Mouse (Mus musculus) megakaryocyte, embryonic 14.5 days (primary cell): Measurements from ENCODE around the gene Cdc6. TPM values are rescaled to one million over a fixed set of nuclear protein-coding genes. Genes with fewer than 3 reads are reported as not detected.

Experiments used
- H3K27me3 ChIP-seq: replicated peaks from 2 replicates; pipeline ENCODE3; 2012; ENCODE audit warnings: inconsistent platforms
- H3K36me3 ChIP-seq: replicated peaks from 2 replicates; pipeline ENCODE3; 2012; ENCODE audit warnings: low read length, inconsistent platforms, mixed read lengths
- H3K4me1 ChIP-seq: 2 replicates; pipeline ENCODE4 v1.6.1; 2012; ENCODE audit warnings: inconsistent platforms
- H3K4me3 ChIP-seq: replicated peaks from 2 replicates; pipeline ENCODE3; 2012; ENCODE audit warnings: moderate library complexity, mild to moderate bottlenecking, inconsistent platforms
- H3K9me3 ChIP-seq: 2 replicates; pipeline ENCODE4 v1.6.1; 2012; ENCODE audit warnings: inconsistent platforms
- FLI1 ChIP-seq: IDR thresholded peaks from 2 replicates; pipeline ENCODE4 v1.6.1; 2012; ENCODE audit warnings: low read length, inconsistent platforms, mixed read lengths
- GATA1 ChIP-seq: IDR thresholded peaks from 3 replicates; pipeline ENCODE4 v1.6.1; 2012; ENCODE audit warnings: mixed read lengths, low read length, inconsistent platforms, borderline replicate concordance
- polyA plus RNA-seq: library from polyadenylated mRNA; stranded (reverse); fragments of >175 nt; gene quantifications from 2 replicates; pipeline ENCODE4 v1.2.3, GENCODE M21; 2012; ENCODE audit warnings: low replicate concordance; ENCODE audit not compliant: insufficient read depth

Cdc6 gene
- polyA plus RNA-seq, 1 experiment = 0.44 TPM

- Histone ChIP-seq H3K36me3 (no peaks in the 10 kb centered on the region), H3K4me1 (peaks cover 74% of the 10 kb centered on the region), H3K27me3 (peaks cover 80% of the 10 kb centered on the region), H3K9me3 (no peaks in the 10 kb centered on the region), H3K4me3 (no peak overlapping the region)
- TF ChIP-seq GATA1 (no peak), FLI1 (no peak)
These were observed 44.5 kb downstream of the Cdc6 start for GRCm38 (mm10) chr11:98952111-98952510.

- Histone ChIP-seq H3K4me1 (peaks cover 68% of the 10 kb centered on the region), H3K27me3 (peaks cover 78% of the 10 kb centered on the region), H3K4me3 (peak overlapping the region; percentile 18), H3K36me3 (no peaks in the 10 kb centered on the region), H3K9me3 (no peaks in the 10 kb centered on the region)
- TF ChIP-seq GATA1 (no peak), FLI1 (no peak)
These were observed 45.1 kb downstream of the Cdc6 start for GRCm38 (mm10) chr11:98952736-98953135.

GRCm38 (mm10) chr11:98953361-98953760 lies 45.8 kb downstream of the Cdc6 start:
- Histone ChIP-seq H3K27me3 (peaks cover 78% of the 10 kb centered on the region), H3K36me3 (no peaks in the 10 kb centered on the region), H3K4me3 (no peak overlapping the region), H3K4me1 (peaks cover 62% of the 10 kb centered on the region), H3K9me3 (no peaks in the 10 kb centered on the region)
- TF ChIP-seq GATA1 = no peak
- no peak for TF ChIP-seq FLI1

GRCm38 (mm10) chr11:98953835-98954320 lies 46.3 kb downstream of the Cdc6 start:
- no peak for TF ChIP-seq FLI1
- TF ChIP-seq GATA1 = no peak
- peak overlapping the region; percentile 59 for H3K4me3 ChIP-seq
- H3K9me3 ChIP-seq = no peaks in the 10 kb centered on the region
- peaks cover 76% of the 10 kb centered on the region for H3K27me3 ChIP-seq
- H3K4me1 ChIP-seq = peaks cover 57% of the 10 kb centered on the region
- no peaks in the 10 kb centered on the region for H3K36me3 ChIP-seq

- no peaks in the 10 kb centered on the region for H3K9me3 ChIP-seq
- H3K27me3 ChIP-seq = peaks cover 75% of the 10 kb centered on the region
- TF ChIP-seq FLI1 (no peak), GATA1 (no peak)
- no peak overlapping the region for H3K4me3 ChIP-seq
- no peaks in the 10 kb centered on the region for H3K36me3 ChIP-seq
- peaks cover 56% of the 10 kb centered on the region for H3K4me1 ChIP-seq
These were observed 46.8 kb downstream of the Cdc6 start for GRCm38 (mm10) chr11:98954373-98954772.

- Histone ChIP-seq H3K4me1 (peaks cover 56% of the 10 kb centered on the region), H3K4me3 (peak overlapping the region; percentile 64), H3K36me3 (no peaks in the 10 kb centered on the region), H3K27me3 (peaks cover 75% of the 10 kb centered on the region), H3K9me3 (no peaks in the 10 kb centered on the region)
- TF ChIP-seq GATA1 = no peak
- TF ChIP-seq FLI1 = no peak
These were observed 47.5 kb downstream of the Cdc6 start for GRCm38 (mm10) chr11:98954801-98955706.

- H3K4me1 ChIP-seq = peaks cover 56% of the 10 kb centered on the region
- TF ChIP-seq FLI1 = no peak
- no peaks in the 10 kb centered on the region for H3K9me3 ChIP-seq
- H3K4me3 ChIP-seq = no peak overlapping the region
- H3K27me3 ChIP-seq = peaks cover 75% of the 10 kb centered on the region
- H3K36me3 ChIP-seq = no peaks in the 10 kb centered on the region
These were observed 48.2 kb downstream of the Cdc6 start for GRCm38 (mm10) chr11:98955707-98956235.

GRCm38 (mm10) chr11:98956340-98956739 lies 48.7 kb downstream of the Cdc6 start:
- Histone ChIP-seq H3K36me3 (no peaks in the 10 kb centered on the region), H3K4me3 (no peak overlapping the region), H3K27me3 (peaks cover 75% of the 10 kb centered on the region), H3K9me3 (no peaks in the 10 kb centered on the region), H3K4me1 (peaks cover 58% of the 10 kb centered on the region)
- TF ChIP-seq GATA1 (no peak), FLI1 (no peak)

GRCm38 (mm10) chr11:98959437-98960312 lies 52.1 kb downstream of the Cdc6 start:
- H3K36me3 ChIP-seq = no peaks in the 10 kb centered on the region
- H3K4me3 ChIP-seq = peak overlapping the region; percentile 93
- no peak for TF ChIP-seq FLI1
- TF ChIP-seq GATA1 = no peak
- peaks cover 59% of the 10 kb centered on the region for H3K4me1 ChIP-seq
- peaks cover 91% of the 10 kb centered on the region for H3K27me3 ChIP-seq
- H3K9me3 ChIP-seq = no peaks in the 10 kb centered on the region
